Mouse (Mus musculus) testis, adult 2 months (tissue): ENCODE measurements around the gene Ifi27l2b. TPM values are rescaled to one million over a fixed set of nuclear protein-coding genes. Genes with fewer than 3 reads are reported as not detected.

Experiments
- H3K27ac ChIP-seq: fragments of 200-500 bp; 2 replicates; pipeline ENCODE4 v1.5.1; 2012; ENCODE audit warnings: low read depth, low read length; ENCODE audit not compliant: control insufficient read depth, insufficient read depth
- H3K27me3 ChIP-seq: fragments of 200-500 bp; 2 replicates; pipeline ENCODE4 v1.6.1; 2012; ENCODE audit warnings: mild to moderate bottlenecking, low read length, moderate library complexity; ENCODE audit not compliant: control insufficient read depth, insufficient read depth
- H3K36me3 ChIP-seq: fragments of 200-500 bp; 2 replicates; pipeline ENCODE4 v1.6.1; 2012; ENCODE audit warnings: mild to moderate bottlenecking, low read length; ENCODE audit not compliant: control insufficient read depth, insufficient read depth
- H3K4me1 ChIP-seq: fragments of 200-500 bp; 2 replicates; pipeline ENCODE4 v1.6.1; 2012; ENCODE audit warnings: low read length; ENCODE audit not compliant: control insufficient read depth, insufficient read depth
- H3K4me3 ChIP-seq: fragments of 200-500 bp; 2 replicates; pipeline ENCODE4 v1.5.1; 2012; ENCODE audit warnings: low read depth, mild to moderate bottlenecking, low read length, moderate library complexity, mixed read lengths; ENCODE audit not compliant: control insufficient read depth
- CTCF ChIP-seq: fragments of 200-500 bp; IDR thresholded peaks from 2 replicates; pipeline ENCODE4 v1.5.1; 2012; ENCODE audit warnings: low read depth, mild to moderate bottlenecking, inconsistent platforms, low read length, moderate library complexity; ENCODE audit not compliant: control insufficient read depth, insufficient read depth, insufficient replicate concordance
- POLR2A ChIP-seq: fragments of 200-500 bp; IDR thresholded peaks from 2 replicates; pipeline ENCODE4 v1.6.1; 2012; ENCODE audit warnings: low read depth, mild to moderate bottlenecking, inconsistent platforms, low read length, moderate library complexity; ENCODE audit not compliant: control insufficient read depth
- polyA plus RNA-seq: library from polyadenylated mRNA; depleted of rRNA; stranded (reverse); fragments of >200 nt; gene quantifications from 2 replicates; pipeline ENCODE4 v1.2.3, GENCODE M21; 2012; rRNA removed

Gene Ifi27l2b
- polyA plus RNA-seq = not detected in 2 replicates

DNA sequence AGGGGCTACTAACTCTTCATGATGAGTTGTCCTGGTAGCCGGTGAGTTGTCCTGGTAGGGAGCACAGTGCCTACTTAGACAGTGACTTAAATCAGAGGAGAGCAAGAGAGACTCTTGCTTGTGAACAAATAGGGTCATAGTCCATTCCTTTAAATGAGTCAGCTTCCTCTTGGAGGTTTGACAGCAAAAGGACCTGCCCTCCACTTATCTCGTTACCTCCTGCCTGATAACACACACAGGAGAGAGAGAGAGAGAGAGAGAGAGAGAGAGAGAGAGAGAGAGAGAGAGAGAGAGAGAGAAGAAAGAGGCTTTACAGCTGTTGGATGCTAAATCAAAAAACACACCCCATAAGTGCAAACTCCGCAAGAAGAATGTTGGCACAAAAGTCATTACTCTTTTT, at the start of gene Ifi27l2b:
TSS of gene Ifi27l2b (minus strand) at position 84 of the 400 bp plus-strand sequence.
- TF ChIP-seq POLR2A = no peak
- no peak for TF ChIP-seq CTCF
- Histone ChIP-seq H3K27ac (no peak within 1 kb of the TSS), H3K36me3 (no peaks in the 10 kb centered on the region), H3K4me3 (no peak within 1 kb of the TSS), H3K4me1 (no peaks in the 10 kb centered on the region), H3K27me3 (no peaks in the 10 kb centered on the region)

DNA sequence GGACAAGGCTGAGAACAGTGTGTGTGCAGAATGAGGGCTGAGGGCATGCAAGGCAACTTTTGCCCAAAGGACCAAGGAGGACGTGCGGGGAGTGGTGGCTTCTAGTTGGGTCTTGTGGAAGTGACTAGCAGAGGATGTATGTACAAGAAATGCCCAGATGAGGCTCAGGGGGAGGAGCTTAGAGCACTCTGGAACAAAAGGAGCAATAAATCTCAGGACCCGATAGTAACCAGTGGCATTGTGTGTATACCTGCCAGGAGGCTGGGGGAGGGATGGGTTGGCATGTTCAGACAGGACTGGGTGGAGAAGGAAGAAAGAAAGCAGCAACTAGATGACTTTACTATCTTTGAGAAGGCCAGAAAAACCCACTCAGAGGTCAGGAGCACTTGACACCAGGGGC, 47.4 kb upstream of the Ifi27l2b start:
- TF ChIP-seq POLR2A (no peak), CTCF (no peak)
- no peaks in the 10 kb centered on the region for H3K4me1 ChIP-seq
- H3K27me3 ChIP-seq = no peaks in the 10 kb centered on the region
- H3K4me3 ChIP-seq = no peak overlapping the region
- no peak overlapping the region for H3K27ac ChIP-seq
- H3K36me3 ChIP-seq = no peaks in the 10 kb centered on the region

DNA sequence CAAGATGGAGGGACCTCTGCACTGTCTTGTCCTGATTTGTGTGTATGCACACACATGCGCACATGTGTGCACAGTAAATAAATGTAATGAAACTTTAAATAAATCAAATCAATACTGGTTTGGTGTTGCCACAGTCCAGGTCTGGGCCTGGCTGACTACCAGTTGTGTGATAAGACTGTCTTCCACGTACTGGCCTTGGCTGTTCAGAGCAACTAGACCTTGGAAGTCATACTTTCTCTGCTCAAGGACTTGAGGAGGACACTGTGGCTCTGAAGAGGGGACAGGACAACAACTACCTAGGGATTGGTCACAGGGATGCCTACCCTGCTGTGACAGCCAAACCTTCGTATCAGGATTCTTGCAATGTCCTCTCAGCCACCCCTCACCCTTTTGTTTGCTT, 46.3 kb upstream of the Ifi27l2b start:
- no peak for TF ChIP-seq POLR2A
- TF ChIP-seq CTCF = no peak
- Histone ChIP-seq H3K4me1 (no peaks in the 10 kb centered on the region), H3K27me3 (no peaks in the 10 kb centered on the region), H3K4me3 (no peak overlapping the region), H3K36me3 (no peaks in the 10 kb centered on the region), H3K27ac (no peak overlapping the region; the same call in 1 of the 2 replicates)

GRCm38 (mm10) chr12:103499261-103499660, 42.2 kb upstream of the Ifi27l2b start:
- TF ChIP-seq POLR2A (no peak), CTCF (no peak)
- H3K36me3 ChIP-seq = no peaks in the 10 kb centered on the region
- no peak overlapping the region for H3K27ac ChIP-seq
- H3K4me3 ChIP-seq = no peak overlapping the region
- peaks cover 2% of the 10 kb centered on the region; the same call in 1 of the 2 replicates for H3K4me1 ChIP-seq
- H3K27me3 ChIP-seq = no peaks in the 10 kb centered on the region

- H3K4me1 ChIP-seq = peaks cover 2% of the 10 kb centered on the region; the same call in 1 of the 2 replicates
- H3K4me3 ChIP-seq = no peak overlapping the region
- TF ChIP-seq CTCF (no peak), POLR2A (no peak)
- H3K27ac ChIP-seq = no peak overlapping the region
- H3K27me3 ChIP-seq = no peaks in the 10 kb centered on the region
- H3K36me3 ChIP-seq = no peaks in the 10 kb centered on the region
These were observed 41.7 kb upstream of the Ifi27l2b start for GRCm38 (mm10) chr12:103498768-103499167.

- Histone ChIP-seq H3K4me3 (no peak overlapping the region), H3K4me1 (peaks cover 2% of the 10 kb centered on the region; the same call in 1 of the 2 replicates), H3K36me3 (no peaks in the 10 kb centered on the region), H3K27me3 (no peaks in the 10 kb centered on the region), H3K27ac (no peak overlapping the region)
- TF ChIP-seq CTCF (peak; percentile 87), POLR2A (no peak)
These were observed 37.5 kb upstream of the Ifi27l2b start for GRCm38 (mm10) chr12:103494486-103494885.

DNA sequence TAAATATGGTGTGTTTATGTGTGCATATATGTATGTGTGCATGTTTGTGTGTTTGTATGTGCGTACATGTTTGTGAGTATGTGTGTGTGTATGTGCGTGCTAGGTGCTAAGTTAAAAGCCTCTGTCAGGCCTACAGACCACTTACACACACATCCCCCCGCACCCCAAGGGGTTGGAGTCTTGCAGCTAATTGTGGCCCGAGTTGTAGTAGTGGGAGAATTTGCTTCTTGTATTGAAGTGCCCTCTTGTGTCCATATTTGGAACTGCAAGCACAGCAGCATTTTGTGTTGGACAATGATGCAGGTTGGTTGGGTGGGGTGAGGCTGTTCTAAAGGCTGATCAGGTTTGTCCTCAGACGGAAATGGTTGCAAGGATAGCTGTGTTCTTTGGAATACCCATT, 35.7 kb upstream of the Ifi27l2b start:
- Histone ChIP-seq H3K4me3 (no peak overlapping the region), H3K36me3 (no peaks in the 10 kb centered on the region), H3K27ac (no peak overlapping the region), H3K4me1 (peaks cover 2% of the 10 kb centered on the region; the same call in 1 of the 2 replicates), H3K27me3 (no peaks in the 10 kb centered on the region)
- TF ChIP-seq CTCF = peak; percentile 43; the same call in 1 of the 2 replicates
- TF ChIP-seq POLR2A = no peak

- no peak overlapping the region for H3K27ac ChIP-seq
- TF ChIP-seq POLR2A (no peak), CTCF (no peak)
- H3K36me3 ChIP-seq = no peaks in the 10 kb centered on the region
- no peaks in the 10 kb centered on the region for H3K27me3 ChIP-seq
- no peak overlapping the region for H3K4me3 ChIP-seq
- peaks cover 2% of the 10 kb centered on the region; the same call in 1 of the 2 replicates for H3K4me1 ChIP-seq
These were observed 34.2 kb upstream of the Ifi27l2b start for GRCm38 (mm10) chr12:103491091-103491730.
